Mouse (Mus musculus) layer of hippocampus, adult 11-12 months (tissue): Measurements from ENCODE around the gene Ramac.
A peak's percentile ranks its signal among the peaks of the same experiment; 100 is the strongest.

Experiments used
- DNase-seq: peaks from one replicate; pipeline ENCODE4 v3.0.0; 2022; ENCODE audit warnings: low spot score

Ramac gene

GRCm38 (mm10) chr7:81762180-81763109 is at the start of gene Ramac:
Gene Ramac (plus strand): TSS chr7:81762925.
- DNase-seq: peak; percentile 86

DNA sequence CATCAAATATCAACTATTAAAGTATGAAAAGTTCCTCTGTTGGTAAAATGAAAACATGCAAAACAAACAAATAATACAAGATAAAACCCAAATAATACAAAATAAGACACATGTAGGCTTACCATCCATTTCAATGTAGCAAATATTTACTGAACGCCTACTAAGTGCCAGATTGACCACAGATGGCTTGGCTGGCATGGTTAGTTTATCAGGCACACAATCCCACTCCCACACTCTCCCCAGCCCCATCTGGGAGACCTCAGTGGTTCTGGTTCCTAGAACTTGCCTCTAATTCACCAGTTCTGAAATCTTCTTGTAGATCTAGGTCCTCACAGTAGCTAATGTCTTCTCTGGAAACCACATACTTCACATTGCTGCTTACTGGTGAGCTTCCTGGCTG is 44.1 kb upstream of the Ramac start:
- peak; percentile 44 for DNase-seq

GRCm38 (mm10) chr7:81719216-81719661 is 43.5 kb upstream of the Ramac start:
- DNase-seq: no peak

DNA sequence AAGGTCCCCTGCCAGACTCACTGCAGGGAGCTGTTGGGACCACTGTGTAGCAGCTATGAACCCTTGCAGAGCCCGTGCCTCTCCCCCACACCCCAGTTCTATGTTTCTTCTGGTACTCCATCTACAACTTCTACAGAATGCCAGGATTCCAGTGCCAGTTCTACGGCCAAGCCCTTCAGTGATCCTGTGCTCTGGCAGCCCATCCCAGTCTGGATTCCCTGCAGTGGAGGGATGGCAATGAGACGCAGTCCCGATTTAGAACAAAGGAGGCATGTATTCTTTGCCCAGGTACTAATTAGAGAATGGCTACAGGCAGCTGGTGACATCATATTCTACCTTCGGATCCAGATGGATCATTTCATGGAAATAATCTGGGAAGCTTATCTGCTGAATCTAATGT is 41.5 kb upstream of the Ramac start:
- no peak for DNase-seq

DNA sequence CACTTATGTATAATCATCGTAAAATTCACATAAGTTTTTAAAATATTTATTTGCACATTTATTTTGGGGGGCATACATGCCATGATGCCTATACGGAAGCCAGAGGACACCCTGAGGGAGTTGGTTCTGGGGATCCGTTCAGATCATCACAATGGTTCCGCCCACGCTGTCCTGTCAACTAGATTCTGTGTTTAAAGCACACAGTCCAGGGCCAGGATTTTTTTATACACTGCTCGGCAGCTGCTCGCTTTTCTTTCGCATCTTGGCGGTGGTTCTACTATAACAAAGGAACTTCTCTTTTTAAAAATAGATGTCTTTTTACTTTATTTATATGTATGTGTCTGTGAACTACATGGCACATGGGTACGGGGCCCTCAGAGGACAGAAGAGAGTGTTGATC is 38.9 kb upstream of the Ramac start:
- no peak for DNase-seq

GRCm38 (mm10) chr7:81725986-81726727 is 36.6 kb upstream of the Ramac start:
- no peak for DNase-seq

GRCm38 (mm10) chr7:81726728-81727005 is 36.1 kb upstream of the Ramac start:
- DNase-seq: no peak

- DNase-seq: no peak
Measured at GRCm38 (mm10) chr7:81727716-81728115, 35.0 kb upstream of the Ramac start.

- no peak for DNase-seq
Measured at GRCm38 (mm10) chr7:81729787-81730186, 32.9 kb upstream of the Ramac start.

DNA sequence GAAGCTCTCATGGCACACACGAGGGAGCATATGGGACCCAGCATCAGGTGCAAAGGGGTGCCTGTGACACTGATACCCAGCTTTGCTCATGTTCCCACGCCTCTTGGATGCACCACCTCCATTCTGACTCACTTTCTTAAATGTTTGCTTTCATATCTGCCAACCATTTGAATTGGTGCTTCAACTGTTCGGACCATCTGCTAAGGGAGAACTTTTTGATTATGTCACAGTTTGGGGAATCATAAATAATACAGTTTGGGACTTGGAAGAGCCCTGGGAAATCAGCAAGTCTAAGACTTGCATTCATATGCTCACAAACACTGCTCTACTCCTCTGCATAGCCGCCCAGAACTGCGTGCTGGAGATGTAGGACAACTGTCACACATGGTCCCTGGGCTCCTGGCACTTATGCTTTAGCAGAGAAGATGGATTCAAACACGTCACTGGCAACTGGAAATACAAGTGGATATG is 31.5 kb upstream of the Ramac start:
- DNase-seq: peak; percentile 63

- no peak for DNase-seq
Measured at GRCm38 (mm10) chr7:81732183-81733089, 30.3 kb upstream of the Ramac start.

- DNase-seq: no peak
Measured at GRCm38 (mm10) chr7:81735300-81736048, 27.3 kb upstream of the Ramac start.

- no peak for DNase-seq
Measured at GRCm38 (mm10) chr7:81738720-81739385, 23.9 kb upstream of the Ramac start.

DNA sequence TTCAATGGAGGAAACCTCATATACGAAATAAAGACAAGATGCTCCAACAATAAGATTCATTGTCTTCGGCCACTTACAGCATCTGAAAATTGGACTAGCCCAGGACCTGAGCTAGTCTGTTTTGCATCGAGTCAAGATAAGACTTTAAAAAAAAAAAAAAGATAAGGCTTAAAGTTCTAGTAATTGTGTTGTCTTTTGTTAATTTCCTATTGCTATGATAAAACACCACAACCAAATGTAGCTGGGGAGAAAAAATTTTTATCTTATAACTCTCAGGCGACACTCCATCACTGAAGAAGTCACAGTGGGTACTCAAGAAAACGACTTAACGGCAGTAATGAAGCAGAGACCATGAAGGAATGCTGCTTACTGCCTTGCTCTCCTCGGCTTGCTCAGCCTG is 22.7 kb upstream of the Ramac start:
- no peak for DNase-seq

GRCm38 (mm10) chr7:81744145-81744544 is 18.6 kb upstream of the Ramac start:
- no peak for DNase-seq

GRCm38 (mm10) chr7:81747956-81748355 is 14.8 kb upstream of the Ramac start:
- DNase-seq: no peak

DNA sequence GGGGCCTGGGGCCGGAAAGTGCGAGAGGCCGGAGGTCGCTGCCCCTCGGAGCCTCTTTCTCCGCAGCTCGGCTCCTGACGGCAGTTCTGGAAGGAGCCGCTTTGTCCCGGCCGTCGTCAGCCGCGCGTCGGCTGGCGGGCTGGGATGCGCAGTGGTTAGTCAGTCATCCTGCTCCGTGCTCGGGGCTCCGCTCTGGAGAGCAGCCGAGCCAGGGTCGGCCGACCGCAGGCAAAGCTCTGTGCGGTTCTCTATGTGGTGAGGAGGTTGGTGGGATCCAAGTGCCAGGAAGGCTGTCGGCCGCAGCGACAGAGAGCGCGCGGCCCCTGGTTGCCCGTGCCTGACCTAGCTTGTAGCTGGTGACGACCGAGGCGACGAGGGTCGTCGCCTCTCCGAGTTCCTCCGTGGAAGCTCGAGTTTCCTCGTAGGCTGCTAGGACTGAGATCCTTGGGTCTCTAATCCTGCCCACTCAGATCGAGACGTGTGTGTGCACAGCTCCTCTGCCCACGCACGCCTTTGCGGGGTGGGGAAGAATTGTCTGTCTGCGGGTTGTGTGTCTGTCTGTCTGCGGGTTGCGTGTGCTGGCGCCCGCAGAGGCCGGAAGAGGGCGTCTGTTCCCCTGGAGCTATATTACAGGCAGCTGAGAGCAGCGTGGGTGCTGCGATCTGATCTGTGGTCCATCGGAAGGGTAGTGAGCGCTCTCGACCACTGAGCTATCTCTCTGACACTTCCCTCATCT is 553 bp downstream of the Ramac start:
- DNase-seq: peak; percentile 33

DNA sequence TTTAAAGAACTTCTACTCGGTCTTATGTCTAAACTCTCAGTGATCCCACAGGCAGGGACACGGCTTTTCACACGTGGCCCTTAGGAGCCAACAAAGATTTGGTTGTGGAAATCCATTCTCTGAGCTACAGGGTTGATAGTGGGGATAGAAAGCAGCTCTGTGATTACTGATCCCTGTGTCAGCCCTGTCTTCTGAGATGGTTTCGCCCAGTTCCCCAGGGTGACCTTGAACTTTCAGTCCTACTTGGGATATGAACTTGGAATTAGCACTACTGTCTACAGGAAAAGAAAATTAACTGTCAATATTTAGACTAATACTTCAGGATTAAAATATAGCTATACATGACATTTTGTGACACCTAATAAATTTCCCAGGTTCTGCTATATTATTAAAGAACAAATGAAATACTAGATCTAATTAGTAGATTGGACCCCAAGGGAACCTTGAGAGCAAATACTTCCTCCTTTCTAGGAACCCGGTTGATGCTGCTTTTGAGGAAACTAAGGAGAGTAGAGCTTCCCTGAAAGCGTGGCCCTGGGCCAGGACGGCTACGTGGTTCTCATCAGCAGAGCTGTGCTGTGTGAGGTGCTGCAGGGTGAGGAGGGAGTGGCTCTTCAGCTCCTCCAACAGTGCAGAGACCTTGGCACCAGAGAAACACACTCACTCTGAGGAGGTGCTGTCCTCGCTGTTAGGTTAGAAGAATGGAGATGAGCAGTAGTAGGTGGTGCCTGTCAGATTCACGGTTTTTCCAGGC is 10.2 kb downstream of the Ramac start:
- no peak for DNase-seq

DNA sequence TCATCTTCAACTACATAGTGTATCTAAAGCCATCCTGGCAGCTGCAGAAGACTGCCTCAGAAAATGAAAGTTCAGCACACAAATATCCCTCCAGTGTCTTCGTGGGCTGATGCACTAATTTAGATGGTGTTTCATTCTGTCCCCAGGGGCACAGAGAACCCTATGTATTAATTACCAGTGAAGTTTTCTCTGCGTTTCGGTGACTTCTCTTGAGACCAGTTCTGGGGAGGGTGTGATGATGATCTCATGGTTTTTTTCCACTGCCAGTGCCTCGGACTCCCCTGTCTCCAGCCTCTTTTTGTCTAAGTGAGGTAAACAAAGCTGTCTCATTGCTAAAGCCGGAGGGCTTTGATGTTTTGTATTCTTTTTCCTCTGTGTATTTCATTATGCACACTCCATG is 12.6 kb downstream of the Ramac start:
- DNase-seq: no peak
